Mouse (Mus musculus): ENCODE measurements around the gene P2rx6. TPM values are rescaled to one million over a fixed set of nuclear protein-coding genes. Genes with fewer than 3 reads are reported as not detected.

Gene P2rx6
- total RNA-seq, 1 experiment: 0.09 TPM

DNA sequence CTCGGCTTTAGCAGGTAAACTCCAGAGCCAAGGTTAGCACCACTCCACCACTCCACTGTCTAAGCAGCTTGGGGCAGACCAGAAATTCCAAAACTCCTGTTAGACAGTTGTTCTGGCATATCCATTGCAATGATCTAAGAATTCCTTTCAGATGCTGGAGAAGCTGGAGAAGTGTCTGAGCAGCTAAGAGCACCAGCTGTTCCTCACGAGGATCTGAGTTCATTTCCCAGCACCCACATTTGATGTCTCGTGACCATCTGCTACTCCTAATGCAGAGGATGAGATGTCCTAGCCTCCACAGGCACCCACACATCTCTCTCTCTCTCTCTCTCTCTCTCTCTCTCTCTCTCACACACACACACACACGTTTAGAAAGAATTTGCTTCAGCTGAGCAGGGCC lies 4.8 kb upstream of the P2rx6 start:
- no peaks in the 10 kb centered on the region for H3K36me3 ChIP-seq (ENCODE audit: control insufficient read depth, insufficient read depth, low read length, poor library complexity, severe bottlenecking)
- peaks cover 2 to 30% of the 10 kb centered on the region in 2 experiments; a peak in 3 of 4 replicates for H3K4me1 ChIP-seq (ENCODE audit: control insufficient read depth in 2 of 2, insufficient read depth in 2 of 2, low read length in 2 of 2, poor library complexity in 1 of 2)
- no peaks in the 10 kb centered on the region for H3K9me3 ChIP-seq (ENCODE audit: control insufficient read depth, insufficient read depth, low read depth, low read length)
- no peak for DNase-seq (ENCODE audit: low read depth, low spot score)
- TF ChIP-seq ZNF384 (IDR thresholded peaks at IDR 0.05; ENCODE audit: low read depth, low read length) (no peak), HCFC1 (IDR thresholded peaks at IDR 0.05; ENCODE audit: borderline replicate concordance, insufficient read depth, low read length) (no peak), MAFK (IDR thresholded peaks at IDR 0.05; ENCODE audit: insufficient read depth, low read depth, low read length) (no peak), CHD2 (IDR thresholded peaks at IDR 0.05; ENCODE audit: low read depth, low read length) (no peak), ZC3H11A (IDR thresholded peaks at IDR 0.05; ENCODE audit: borderline replicate concordance, low read depth, low read length) (no peak)
- no peak overlapping the region for H3K27ac ChIP-seq (ENCODE audit: insufficient read depth, low read depth, low read length, poor library complexity, severe bottlenecking)
- in situ Hi-C loops (cut with MboI; ENCODE audit: low sequenced_read_pairs in 2 of 2, unreplicated experiment in 2 of 2): no loop called here
- no peak overlapping the region for H3K4me3 ChIP-seq (ENCODE audit: insufficient read depth in 1 of 2, low read depth in 1 of 2, low read length in 2 of 2, poor library complexity in 1 of 2, severe bottlenecking in 1 of 2)
- no peak overlapping the region for H3K9ac ChIP-seq (ENCODE audit: insufficient read depth, low read depth, low read length, poor library complexity, severe bottlenecking)

- Histone ChIP-seq H3K9ac (ENCODE audit: insufficient read depth, low read depth, low read length, poor library complexity, severe bottlenecking) (no peak overlapping the region), H3K36me3 (ENCODE audit: control insufficient read depth, insufficient read depth, low read length, poor library complexity, severe bottlenecking) (no peaks in the 10 kb centered on the region), H3K9me3 (ENCODE audit: control insufficient read depth, insufficient read depth, low read depth, low read length) (no peaks in the 10 kb centered on the region), H3K4me1 (ENCODE audit: control insufficient read depth in 2 of 2, insufficient read depth in 2 of 2, low read length in 2 of 2, poor library complexity in 1 of 2) (peaks cover 2 to 33% of the 10 kb centered on the region in 2 experiments; a peak in 3 of 4 replicates), H3K4me3 (ENCODE audit: insufficient read depth in 1 of 2, low read depth in 1 of 2, low read length in 2 of 2, poor library complexity in 1 of 2, severe bottlenecking in 1 of 2) (no peak overlapping the region), H3K27ac (ENCODE audit: insufficient read depth, low read depth, low read length, poor library complexity, severe bottlenecking) (no peak overlapping the region)
- in situ Hi-C loops (cut with MboI; ENCODE audit: low sequenced_read_pairs in 2 of 2, unreplicated experiment in 2 of 2): no loop called here
- DNase-seq (ENCODE audit: low read depth, low spot score): peak; percentile 61
- TF ChIP-seq MAFK (IDR thresholded peaks at IDR 0.05; ENCODE audit: insufficient read depth, low read depth, low read length): 0 out of 2 replicates have a peak, but pooled peaks have one; percentile 15
- no peak for TF ChIP-seq ZNF384 (IDR thresholded peaks at IDR 0.05; ENCODE audit: low read depth, low read length)
- no peak for TF ChIP-seq HCFC1 (IDR thresholded peaks at IDR 0.05; ENCODE audit: borderline replicate concordance, insufficient read depth, low read length)
- TF ChIP-seq CHD2 (IDR thresholded peaks at IDR 0.05; ENCODE audit: low read depth, low read length): no peak
- peak; percentile 32; the same call in 1 of the 2 replicates for TF ChIP-seq ZC3H11A (IDR thresholded peaks at IDR 0.05; ENCODE audit: borderline replicate concordance, low read depth, low read length)
These were observed 3.7 kb upstream of the P2rx6 start for GRCm38 (mm10) chr16:17557947-17558480.

DNA sequence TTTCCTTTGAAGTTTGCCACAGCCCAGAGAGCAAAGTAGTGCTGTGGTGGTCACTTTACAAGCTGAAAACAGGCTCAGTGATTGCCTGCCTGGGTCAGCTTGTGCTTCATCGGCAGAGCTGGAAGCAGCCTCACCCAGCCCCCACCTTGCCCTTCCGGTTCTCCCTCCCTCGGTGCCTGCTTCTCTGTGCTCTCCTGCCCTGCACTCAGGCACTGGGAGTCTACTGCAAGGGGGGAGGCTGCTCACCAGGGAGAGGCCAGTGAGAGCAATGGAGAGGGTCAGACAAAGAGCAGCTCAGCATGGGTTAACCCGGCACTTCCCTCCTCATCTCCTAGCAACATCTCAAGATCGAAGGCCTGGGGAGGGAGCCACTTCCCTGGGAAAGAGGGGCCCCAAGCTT lies 2.9 kb upstream of the P2rx6 start:
- Histone ChIP-seq H3K27ac (ENCODE audit: insufficient read depth, low read depth, low read length, poor library complexity, severe bottlenecking) (no peak overlapping the region), H3K4me3 (ENCODE audit: insufficient read depth in 1 of 2, low read depth in 1 of 2, low read length in 2 of 2, poor library complexity in 1 of 2, severe bottlenecking in 1 of 2) (peak overlapping the region in 1 of 2 experiments; percentile 14; a peak in 3 of 4 replicates), H3K9ac (ENCODE audit: insufficient read depth, low read depth, low read length, poor library complexity, severe bottlenecking) (no peak overlapping the region), H3K36me3 (ENCODE audit: control insufficient read depth, insufficient read depth, low read length, poor library complexity, severe bottlenecking) (no peaks in the 10 kb centered on the region), H3K4me1 (ENCODE audit: control insufficient read depth in 2 of 2, insufficient read depth in 2 of 2, low read length in 2 of 2, poor library complexity in 1 of 2) (peaks cover 2 to 31% of the 10 kb centered on the region in 2 experiments; a peak in 3 of 4 replicates), H3K9me3 (ENCODE audit: control insufficient read depth, insufficient read depth, low read depth, low read length) (no peaks in the 10 kb centered on the region)
- DNase-seq (ENCODE audit: low read depth, low spot score): no peak
- in situ Hi-C loops (cut with MboI; ENCODE audit: low sequenced_read_pairs in 2 of 2, unreplicated experiment in 2 of 2): no loop called here
- TF ChIP-seq ZNF384 (IDR thresholded peaks at IDR 0.05; ENCODE audit: low read depth, low read length) (no peak), ZC3H11A (IDR thresholded peaks at IDR 0.05; ENCODE audit: borderline replicate concordance, low read depth, low read length) (no peak), CHD2 (IDR thresholded peaks at IDR 0.05; ENCODE audit: low read depth, low read length) (no peak)

DNA sequence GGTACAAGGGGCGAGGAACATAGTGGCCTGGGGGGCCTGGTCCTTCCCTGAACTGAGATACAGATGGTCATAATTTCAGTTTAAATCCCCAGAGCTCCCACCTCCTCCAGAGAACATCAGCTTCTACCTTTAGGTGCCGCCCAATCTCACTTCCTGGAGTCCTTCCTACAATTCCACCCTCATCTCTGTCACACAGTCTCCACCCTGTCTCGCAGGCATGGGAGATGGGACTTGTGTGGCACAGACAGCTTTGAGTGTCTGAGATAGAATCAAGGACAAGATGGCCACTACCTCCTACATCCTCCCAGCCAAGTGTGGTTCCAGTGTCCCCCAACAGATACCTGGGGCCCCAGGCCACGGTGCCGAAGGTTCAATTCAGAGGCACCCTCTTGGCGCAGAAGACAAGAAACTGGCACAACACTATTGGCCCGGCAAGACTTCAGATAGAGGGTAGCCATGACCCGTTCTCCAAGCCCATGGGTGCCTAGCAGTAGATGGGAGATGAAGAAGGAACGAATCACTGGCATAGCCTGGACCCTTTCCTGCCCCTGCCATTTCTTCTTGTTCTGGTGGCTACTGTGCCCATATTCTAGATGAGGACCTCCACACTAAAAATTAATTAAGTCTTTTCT lies 2.2 kb upstream of the P2rx6 start:
- Histone ChIP-seq H3K9ac (ENCODE audit: insufficient read depth, low read depth, low read length, poor library complexity, severe bottlenecking) (no peak overlapping the region), H3K4me3 (ENCODE audit: insufficient read depth in 1 of 2, low read depth in 1 of 2, low read length in 2 of 2, poor library complexity in 1 of 2, severe bottlenecking in 1 of 2) (peak overlapping the region in 1 of 2 experiments; percentile 14; a peak in 1 of 4 replicates), H3K27ac (ENCODE audit: insufficient read depth, low read depth, low read length, poor library complexity, severe bottlenecking) (no peak overlapping the region), H3K4me1 (ENCODE audit: control insufficient read depth in 2 of 2, insufficient read depth in 2 of 2, low read length in 2 of 2, poor library complexity in 1 of 2) (peaks cover 2 to 28% of the 10 kb centered on the region in 2 experiments; a peak in 3 of 4 replicates), H3K9me3 (ENCODE audit: control insufficient read depth, insufficient read depth, low read depth, low read length) (no peaks in the 10 kb centered on the region), H3K36me3 (ENCODE audit: control insufficient read depth, insufficient read depth, low read length, poor library complexity, severe bottlenecking) (no peaks in the 10 kb centered on the region)
- TF ChIP-seq MAFK (IDR thresholded peaks at IDR 0.05; ENCODE audit: insufficient read depth, low read depth, low read length) (no peak), CHD2 (IDR thresholded peaks at IDR 0.05; ENCODE audit: low read depth, low read length) (no peak), HCFC1 (IDR thresholded peaks at IDR 0.05; ENCODE audit: borderline replicate concordance, insufficient read depth, low read length) (no peak), ZNF384 (IDR thresholded peaks at IDR 0.05; ENCODE audit: low read depth, low read length) (no peak), ZC3H11A (IDR thresholded peaks at IDR 0.05; ENCODE audit: borderline replicate concordance, low read depth, low read length) (no peak)
- DNase-seq (ENCODE audit: low read depth, low spot score): no peak
- in situ Hi-C loops (cut with MboI; ENCODE audit: low sequenced_read_pairs in 2 of 2, unreplicated experiment in 2 of 2): no loop called here

Measured in ES-E14 (cell line).